Mouse (Mus musculus) layer of hippocampus, postnatal 36 days (tissue): Measurements from ENCODE around the gene Abca2. TPM values are rescaled to one million over a fixed set of nuclear protein-coding genes. Genes with fewer than 3 reads are reported as not detected.
A peak's percentile ranks its signal among the peaks of the same experiment; 100 is the strongest.
"Not testable (repeated sequence)": the region's sequence is repeated elsewhere in the genome, so short reads cannot be mapped to it uniquely, and the experiment has no call there.

Experiments
- DNase-seq, 2 experiments: peaks; one replicate each; pipeline ENCODE4 v3.0.0; 2022
- total RNA-seq, 2 experiments: library from RNA; stranded (reverse); gene quantifications; 2 replicates each; pipeline ENCODE4 v1.2.3; 2021

The Abca2 gene
- 100 to 1,000 TPM; 147 to 167 TPM for total RNA-seq

DNA sequence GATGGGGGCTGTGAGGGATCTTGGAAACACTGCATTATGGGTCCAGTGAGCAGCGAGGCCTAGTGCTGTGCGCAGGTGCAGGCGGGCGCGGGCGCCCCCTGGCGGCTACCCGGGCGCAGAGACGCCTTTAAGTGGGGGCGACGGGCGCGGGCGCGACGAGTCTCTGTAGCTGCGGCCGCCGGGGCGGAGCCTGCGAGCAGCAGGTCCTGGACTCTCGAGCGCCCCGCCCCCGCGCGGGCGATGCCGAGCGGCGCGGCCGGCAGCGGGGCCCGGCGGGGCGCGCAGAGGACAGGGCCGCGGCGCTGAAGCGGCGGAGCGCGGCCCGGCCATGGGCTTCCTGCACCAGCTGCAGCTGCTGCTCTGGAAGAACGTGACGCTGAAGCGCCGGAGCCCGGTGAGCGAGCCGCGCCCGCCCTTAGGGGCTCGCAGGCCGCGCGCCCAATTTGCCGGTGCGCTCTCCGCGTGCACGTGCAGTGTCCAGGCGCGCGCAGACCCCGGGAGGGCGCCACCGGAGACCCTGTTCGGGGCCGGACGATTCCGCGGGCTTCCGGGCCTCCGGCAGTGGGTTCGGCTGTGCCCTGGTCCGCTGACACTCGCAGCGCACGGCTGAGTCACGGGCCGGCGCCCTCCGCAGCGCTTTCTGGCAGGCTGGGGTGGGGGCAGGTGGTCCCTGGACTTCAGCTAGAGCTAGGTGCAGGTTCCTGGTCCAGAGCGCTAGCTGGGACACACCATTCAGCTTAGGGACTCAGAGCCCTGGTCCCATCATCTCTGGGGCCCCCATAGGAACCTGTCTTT is at the start of gene Abca2:
Abca2 (plus strand) TSS at position 262 of the 795 bp plus-strand sequence.
- peak; percentile 96 to 97 for DNase-seq

DNA sequence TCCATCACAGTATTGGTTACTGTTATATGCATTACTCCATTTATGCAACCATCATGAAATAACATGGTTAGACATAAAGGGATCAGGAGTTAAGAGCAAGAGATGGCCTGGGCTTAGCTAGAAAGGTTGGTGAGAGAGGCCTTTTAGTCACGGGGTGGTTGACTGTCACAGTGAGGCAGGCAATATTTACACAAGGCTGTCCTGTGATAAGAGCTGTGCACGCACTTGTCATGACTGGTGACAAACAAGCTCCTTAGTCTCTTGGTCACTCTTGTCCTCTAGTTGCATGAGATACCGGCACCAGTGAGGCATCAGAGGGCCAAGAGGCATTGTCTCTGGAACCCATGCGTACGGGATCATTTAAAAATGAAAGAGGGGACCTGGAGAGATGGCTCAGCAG is 44.0 kb upstream of the Abca2 start:
- DNase-seq: no peak

DNA sequence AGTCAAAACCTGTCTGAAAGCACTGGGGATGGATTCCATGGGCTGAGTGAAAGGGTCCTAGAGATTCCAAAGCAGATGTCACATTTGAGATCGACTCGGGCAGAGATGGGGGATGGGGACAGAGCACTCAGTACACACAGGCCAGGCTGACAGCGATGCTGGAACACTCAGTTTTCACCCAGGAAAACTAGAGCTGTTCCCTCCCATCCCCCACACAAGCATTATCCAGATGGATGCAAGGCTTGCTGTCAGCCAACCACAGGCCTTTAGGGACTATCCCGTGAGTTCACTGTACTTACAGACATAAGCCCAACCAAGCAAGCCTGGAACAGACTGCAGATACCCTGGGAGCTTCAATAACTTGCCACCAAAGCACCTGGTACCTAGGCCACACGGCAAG is 37.2 kb upstream of the Abca2 start:
- no peak for DNase-seq

DNA sequence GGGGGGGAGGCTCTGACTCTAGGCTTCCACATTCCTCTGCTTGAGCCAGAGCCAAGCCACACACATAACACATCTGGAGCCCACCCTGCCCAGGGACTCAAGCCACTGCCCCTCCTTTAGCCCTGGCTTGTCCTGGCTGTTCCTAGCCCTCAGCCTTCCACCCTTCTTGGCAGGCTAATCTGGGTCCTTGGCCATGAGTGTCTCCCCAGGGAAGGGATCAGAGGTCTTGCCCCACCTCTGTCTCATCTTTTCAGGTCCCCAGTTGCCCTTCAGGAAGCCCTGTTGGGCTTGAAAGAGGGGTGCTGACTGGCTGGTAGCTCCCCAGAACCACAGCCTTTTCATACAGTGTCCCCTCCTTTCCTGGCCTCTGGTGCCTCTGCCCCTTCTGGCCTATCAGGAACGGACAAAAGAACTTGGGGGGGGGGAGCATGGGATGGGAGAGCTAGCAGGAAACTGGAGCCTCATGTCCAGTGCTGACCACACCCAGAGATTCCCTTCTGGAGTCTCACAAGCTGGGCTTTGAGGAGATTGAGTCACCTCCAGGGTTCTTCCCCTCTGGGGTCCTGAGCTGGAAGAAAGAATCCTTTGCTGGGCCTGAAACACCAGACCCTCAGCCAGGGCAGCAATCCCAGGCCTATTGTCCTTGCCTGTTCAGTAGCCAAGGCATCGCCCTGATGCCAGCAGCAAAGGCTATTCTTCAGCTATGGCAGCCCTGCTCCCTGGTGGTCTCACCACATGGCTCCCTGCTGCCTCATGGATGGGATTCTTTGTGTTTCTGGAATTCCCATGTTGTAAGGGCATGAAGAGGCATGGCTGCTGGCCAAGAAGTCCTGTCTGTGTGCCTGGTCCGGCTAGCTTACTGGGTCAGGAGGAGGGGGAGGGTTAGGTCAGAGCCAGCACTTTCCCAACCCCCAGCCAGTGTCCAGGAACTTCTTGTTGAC is 34.0 kb upstream of the Abca2 start:
- peak in 1 of 2 experiments; percentile 49 for DNase-seq

DNA sequence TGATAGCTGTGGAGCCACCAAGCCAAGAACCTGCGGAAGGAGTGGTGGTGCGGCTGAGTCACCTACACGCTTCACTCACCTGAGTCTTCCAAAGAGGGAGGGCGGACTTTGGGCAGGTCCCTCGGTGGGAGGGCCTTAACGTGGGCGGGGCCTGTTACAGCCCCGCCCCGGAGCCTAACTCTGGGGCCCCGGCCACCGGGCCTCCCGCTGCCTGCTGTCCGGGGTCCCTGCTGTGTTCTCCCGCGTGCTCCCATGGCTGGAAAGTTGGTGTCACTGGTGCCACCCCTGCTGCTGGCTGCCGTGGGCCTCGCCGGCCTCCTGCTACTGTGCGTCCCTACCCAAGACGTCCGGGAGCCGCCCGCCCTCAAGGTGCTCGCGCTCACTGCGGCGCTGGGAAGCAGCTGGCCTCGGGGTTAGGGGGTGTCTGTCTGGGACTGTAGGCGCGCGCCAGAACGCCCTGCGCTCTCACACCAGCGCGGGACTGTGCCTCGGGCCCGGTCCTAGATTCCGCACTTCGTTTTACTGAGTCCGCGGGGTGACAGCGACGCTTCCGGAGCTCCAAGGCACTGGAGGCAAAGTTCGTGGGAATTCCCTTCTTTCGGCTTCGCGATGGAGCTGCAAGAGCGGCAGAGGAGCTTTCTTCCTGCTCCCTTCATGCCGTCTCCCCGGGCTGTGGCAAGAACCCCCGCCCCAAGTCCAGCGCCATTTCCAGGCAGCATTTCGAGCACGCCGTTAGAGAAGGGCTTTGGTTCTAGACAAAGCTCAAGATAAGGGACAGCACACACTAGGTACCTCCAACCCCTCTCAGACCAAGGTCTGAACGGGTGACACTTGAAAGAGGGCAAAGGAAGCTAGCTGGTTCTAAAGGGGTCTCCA is 32.5 kb upstream of the Abca2 start, which contains the start of gene Entpd2:
Entpd2 (plus strand) TSS at position 154 of the 876 bp plus-strand sequence.
- DNase-seq: no peak

DNA sequence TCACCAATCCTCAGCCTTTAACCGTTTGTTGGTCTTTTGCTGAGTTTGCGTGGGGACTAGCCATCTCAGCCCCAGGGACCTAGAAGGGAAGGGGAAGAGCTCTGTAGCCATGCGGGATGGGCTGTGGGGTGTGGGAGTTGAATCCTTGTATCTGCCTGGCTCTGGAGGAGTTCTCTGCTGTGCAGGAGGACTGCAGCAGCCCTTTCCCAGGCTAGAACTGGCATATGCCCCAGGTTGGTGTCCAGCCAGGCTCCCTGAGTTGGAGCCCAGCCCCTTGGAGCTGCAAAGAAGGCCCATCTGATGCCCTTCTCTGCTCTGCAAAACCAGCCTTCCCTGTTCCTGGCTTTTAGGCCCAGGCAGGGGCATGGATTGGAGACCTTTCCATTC is 31.9 kb upstream of the Abca2 start:
- no peak for DNase-seq

DNA sequence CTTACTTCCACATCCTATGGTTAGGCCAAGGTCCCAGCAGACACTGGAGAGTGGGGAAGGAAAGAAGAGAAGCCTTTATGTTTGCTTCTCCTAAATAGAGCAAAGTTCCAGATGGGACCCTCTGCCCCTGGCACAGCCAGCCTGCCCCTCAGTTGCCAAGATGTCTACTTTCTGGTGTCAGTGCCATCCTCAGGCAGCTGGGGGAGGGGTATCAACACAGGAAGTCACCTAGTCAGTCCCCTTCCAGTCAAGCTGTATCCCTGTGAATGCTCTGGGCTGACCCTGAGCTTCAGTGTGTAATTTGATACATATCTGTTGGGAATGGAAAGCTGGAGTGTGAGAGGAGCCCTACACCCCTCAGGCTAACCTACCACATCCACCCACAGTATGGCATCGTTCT is 31.5 kb upstream of the Abca2 start:
- no peak for DNase-seq

DNA sequence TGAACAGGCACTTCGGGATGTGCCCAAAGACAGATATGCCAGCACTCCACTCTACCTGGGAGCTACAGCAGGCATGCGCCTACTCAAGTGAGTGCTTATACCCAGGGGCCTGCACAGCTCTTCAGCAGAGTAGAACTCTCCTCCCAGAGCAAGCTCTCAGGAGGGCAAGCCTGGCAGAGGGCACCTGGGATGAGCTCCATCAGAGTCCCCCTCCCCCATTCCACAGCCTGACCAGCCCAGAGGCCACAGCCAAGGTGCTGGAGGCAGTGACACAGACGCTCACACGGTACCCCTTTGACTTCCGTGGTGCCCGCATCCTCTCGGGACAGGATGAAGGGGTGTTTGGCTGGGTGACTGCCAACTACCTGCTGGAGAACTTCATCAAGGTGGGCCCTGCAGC is 30.4 kb upstream of the Abca2 start:
- no peak for DNase-seq

DNA sequence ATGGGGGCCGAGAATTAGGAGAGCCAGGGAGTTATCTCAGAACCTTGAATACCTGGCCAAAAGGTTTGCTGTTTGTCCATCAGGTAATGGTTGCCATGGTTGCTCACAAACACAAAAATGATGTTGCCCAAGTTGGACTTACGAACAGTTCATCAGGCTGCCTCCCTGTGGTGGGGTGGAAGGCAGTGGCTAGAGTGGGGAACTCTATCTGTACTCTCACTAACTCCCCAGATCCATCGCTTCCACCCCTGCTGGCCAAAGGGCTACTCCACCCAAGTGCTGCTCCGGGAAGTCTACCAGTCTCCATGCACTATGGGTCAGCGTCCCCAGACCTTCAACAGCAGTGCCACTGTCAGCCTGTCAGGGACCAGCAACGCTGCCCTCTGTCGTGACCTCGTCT is 29.5 kb upstream of the Abca2 start, which contains the start of gene Npdc1:
Npdc1 (plus strand) TSS at position 301 of the 400 bp plus-strand sequence.
- DNase-seq: no peak

DNA sequence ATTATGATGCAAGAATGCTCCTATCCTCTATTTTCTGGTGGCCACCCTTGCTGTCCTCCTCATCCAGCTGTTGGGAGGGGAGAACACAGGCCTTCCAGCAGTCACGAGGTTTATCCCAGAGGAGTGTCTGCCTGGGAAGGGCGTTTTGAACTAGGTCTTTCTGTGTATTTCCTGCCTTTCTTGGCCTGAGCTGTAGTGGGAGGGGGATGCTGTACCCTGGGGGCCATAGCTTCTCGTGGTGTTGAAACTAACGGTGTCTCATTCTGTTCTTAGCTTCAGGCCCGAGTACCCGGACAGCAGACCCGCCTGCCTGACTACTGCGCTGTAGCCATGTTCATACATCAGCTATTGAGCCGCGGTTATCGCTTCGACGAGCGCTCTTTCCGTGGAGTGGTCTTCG is 28.2 kb upstream of the Abca2 start:
- DNase-seq: no peak

DNA sequence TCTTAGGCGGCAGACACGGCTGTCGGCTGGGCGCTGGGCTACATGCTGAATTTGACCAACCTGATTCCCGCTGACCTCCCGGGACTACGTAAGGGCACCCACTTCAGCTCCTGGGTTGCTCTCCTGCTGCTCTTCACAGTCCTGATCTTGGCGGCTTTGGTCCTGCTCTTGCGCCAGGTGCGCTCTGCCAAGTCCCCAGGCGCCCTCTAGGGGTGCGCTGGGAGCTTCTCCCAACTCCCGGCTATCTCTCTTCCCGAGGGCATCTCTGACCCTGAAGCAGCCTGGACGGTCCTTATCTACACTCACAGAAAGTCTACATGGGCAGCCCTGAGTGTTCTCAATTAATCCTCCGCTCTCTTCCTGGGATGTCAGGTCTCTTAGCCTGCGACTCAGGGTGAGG is 27.7 kb upstream of the Abca2 start:
- peak in 1 of 2 experiments; percentile 57 for DNase-seq

DNA sequence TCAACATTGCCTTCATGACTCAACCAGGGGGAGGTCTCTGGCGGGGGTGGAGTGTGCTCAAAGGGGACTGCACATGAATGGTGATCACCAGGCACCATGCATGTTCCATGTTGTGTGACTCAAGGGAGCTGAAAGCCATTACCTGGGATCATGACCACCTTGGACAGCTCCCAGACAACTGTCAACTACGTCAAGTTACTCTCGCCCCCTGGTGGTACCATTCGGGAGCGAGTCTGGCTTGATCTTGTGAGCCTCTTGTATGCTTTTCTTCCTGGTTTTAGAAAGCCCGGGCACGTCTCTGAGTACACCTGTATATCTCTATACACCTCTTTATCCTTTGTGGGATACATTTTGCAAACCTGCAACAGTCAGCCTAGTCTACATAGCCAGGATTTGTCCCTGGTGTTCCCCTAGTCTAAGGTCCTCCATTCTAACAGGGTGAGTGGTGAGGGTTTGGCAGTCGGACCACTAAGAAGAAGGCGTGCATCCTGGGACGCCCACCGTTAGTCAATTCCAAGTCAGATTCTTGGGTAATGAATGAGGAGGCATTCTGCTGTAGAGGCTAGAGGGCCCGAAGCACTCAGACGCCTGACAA is 26.0 kb upstream of the Abca2 start:
- peak; percentile 55 to 60 for DNase-seq

DNA sequence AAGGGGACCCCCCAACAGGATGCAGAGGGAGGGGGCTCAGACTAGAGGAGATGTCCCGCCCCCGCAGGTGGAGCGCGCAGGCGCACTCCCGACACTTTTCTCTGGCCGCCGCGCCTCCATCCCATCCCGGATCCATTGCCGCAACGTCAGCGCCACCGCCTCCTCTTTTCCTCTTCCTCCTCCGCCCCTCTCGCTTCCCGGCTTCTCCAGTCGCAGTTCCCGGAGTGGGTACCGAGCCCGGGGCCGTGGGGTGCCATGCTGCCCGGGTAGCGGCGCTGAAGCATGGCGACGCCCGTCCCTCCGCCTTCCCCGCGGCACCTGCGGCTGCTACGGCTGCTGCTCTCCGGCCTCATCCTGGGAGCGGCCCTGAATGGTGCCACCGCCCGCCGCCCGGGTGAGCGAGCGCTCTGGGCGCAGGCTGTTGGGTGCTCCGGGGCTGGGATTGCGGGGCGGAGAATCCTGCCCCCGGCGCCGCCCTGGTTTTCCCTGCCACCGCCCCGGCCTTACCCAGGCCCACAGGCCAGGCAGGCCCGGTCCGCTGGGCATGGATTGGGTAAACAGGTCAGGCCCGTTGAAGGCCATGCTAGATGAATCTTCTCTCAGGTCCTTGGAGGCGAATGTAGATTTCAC is 25.4 kb upstream of the Abca2 start:
- DNase-seq: peak; percentile 90 to 92

DNA sequence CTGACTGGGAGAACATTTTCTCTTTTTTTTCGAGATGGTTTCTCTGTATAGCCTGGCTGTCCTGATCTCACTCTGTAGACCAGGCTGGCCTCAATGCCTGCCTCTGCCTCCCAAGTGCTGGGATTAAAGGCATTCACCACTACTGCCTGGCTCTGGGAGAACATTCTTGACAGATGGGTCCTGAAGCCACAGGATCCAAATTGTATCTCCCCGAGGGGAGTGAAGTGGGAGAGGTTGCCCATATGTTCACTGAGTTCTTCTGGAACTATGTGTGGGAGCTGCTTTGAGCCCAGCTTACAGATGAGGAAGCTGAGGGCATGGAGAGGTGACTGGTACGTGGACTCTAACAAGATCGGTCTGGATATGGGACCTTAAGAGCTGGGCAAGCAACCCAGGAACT is 24.5 kb upstream of the Abca2 start:
- peak in 1 of 2 experiments; percentile 26 for DNase-seq

DNA sequence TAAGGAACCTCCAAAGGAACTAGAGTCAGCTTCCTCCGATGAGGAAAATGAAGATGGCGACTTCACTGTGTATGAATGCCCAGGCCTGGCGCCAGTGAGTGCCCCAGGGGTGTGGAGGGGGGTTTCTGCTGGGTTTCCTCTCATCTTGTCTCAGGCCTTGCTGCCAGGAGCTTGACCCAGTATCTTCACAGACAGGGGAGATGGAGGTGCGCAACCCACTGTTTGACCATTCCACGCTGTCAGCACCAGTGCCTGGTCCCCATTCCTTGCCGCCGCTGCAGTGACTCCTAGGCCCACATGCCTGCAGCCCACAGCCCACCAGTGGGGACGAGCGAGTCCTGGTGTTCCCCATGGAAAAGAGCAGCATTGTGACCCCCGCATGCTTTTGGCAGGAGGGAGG is 19.6 kb upstream of the Abca2 start:
- DNase-seq: no peak

DNA sequence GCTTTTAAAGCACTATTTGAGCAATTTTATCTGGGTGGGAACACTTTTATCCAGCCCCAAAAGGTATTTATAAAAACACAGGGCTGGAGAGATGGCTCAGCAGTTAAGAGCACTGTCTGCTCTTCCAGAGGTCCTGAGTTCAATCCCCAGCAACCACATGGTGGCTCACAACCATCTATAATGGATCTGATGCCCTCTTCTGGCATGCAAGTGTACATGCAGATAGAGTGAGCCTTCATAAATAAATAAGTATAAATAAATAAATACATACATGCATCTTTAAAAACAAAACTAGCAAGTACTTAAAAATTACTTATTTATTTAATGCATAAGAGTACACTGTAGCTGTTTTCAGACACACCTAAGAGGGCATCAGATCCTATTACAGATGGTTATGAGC is 15.1 kb upstream of the Abca2 start:
- DNase-seq: not testable (repeated sequence)

DNA sequence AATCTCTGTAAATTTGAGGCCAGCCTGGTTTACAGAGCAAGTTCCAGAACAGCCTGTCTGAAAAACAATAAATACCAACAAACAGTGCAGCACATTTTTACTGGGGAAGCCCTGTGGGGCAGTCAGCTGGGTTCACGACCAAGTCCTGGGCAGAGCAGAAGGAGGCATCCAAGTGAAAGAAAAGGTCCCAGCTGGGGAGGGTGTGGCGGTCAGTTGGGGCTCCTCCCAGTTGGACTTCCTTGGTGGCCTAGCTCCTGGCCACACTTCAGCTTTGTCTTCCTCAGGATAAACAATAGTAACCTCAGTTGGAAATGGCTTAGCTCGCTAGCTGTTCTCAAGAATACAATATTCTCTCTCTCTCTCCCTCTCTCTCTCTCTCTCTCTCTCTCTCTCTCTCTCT is 11.1 kb upstream of the Abca2 start:
- no peak for DNase-seq

DNA sequence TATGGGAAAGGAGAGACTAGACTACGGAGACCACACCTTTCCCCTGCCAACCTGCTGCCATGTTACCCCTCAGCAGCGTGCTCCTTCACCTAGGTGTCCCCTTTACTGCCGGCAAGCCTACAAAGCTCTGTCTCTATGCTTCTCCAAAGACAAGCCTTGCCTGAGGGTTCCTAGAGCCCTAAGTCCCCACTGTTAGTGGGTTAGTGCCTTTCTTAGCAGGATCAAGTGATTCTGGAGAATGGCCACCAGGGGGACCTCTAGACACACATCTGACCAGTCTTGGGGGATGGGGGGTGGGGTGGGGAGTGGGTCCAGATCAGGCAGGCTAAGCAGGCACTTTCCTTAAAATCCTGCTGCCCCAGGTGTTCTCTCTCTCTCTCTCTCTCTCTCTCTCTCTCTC is 6.6 kb upstream of the Abca2 start:
- DNase-seq: no peak

DNA sequence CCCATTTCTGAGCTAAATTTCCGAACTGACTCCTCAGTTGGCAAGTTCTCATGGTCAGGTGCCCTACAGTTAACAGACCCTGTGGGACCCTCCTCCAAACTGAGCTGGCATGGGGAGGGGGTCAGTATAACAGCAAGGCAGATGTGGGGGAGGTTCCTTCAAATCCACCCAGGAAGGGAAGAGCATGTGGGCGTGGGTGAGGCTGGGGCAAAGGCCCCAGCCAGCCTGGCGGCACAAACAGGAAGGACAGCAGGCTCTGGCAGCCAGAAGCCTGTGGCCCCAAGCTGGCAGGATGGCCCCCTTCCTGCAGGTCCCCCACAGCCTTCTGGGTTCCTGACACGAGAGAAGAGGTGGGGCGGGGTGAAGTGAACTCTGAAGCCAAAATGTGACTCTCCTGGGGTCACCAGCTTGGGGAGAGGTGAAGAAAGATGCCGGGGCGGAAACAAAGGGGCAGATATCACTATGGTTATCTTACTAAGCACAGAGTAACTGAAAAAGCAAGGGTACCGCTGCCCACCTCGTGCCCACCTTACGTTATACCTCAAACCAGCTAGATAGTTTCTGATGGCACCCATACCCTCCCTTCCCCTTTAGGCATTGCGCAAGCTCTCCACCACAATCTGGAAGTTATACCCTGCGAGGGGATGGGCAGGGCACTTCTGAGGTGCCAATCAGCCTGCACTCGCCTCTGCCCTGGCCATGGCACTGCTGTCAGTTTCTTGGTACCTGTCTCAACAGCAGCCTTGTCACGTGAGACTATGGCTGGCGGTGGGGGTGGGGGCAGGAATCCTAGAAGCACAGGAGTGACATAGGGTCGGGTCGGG is 5.7 kb upstream of the Abca2 start, which contains the start of gene Fut7:
Fut7 (plus strand) TSS at position 681 of the 824 bp plus-strand sequence.
- no peak for DNase-seq

DNA sequence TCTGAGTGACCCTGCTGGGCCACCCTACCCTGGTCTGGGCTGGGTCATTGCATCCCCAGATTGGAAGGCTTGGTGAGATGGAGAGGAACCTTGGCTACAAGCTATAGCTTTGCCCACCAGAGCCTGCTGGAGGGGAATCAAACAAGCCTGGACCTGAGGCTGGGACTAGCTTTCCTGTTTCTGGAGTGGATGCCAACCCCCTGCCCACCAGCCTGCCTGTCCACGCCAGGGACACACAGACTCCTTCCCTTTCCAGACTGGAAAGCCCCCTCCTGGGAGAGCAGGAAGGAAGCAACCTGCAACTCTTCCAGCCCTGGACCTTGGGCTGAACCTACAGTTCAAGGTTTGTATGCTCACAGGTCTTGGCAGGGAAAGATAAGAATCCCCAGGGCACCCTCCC is 4.9 kb upstream of the Abca2 start:
- no peak for DNase-seq
